Mouse (Mus musculus) MEL (cell line): ENCODE data around the gene Dusp8.

Source experiments
- CHD2 ChIP-seq: IDR thresholded peaks from 2 replicates; pipeline ENCODE4 v1.6.1; 2011; ENCODE audit warnings: low read length, improper control_type of control experiment
- CTCF ChIP-seq, 3 experiments: IDR thresholded peaks in 2 of 3; conservative IDR thresholded peaks in 1 of 3; 2 replicates each; pipeline ENCODE4 v1.5.1; 2011 to 2012; ENCODE audit warnings: low read length in 3 of 3, low read depth in 2 of 3, mild to moderate bottlenecking in 2 of 3, improper control_type of control experiment in 1 of 3, inconsistent platforms in 1 of 3, mixed read lengths in 1 of 3, moderate library complexity in 1 of 3; ENCODE audit not compliant: control insufficient read depth in 1 of 3, insufficient read depth in 1 of 3, poor library complexity in 1 of 3, severe bottlenecking in 1 of 3
- E2F4 ChIP-seq: IDR thresholded peaks from 2 replicates; pipeline ENCODE4 v1.6.1; 2011; ENCODE audit warnings: low read depth, low read length, improper control_type of control experiment, borderline replicate concordance
- EP300 ChIP-seq, 2 experiments: IDR thresholded peaks; 2 replicates each; pipeline ENCODE4 v1.6.1; 2011; ENCODE audit warnings: improper control_type of control experiment in 2 of 2, low read length in 2 of 2, low read depth in 1 of 2, mild to moderate bottlenecking in 1 of 2
- GATA1 ChIP-seq: IDR thresholded peaks from 2 replicates; pipeline ENCODE4 v1.6.1; 2011; ENCODE audit warnings: low read depth, low read length, improper control_type of control experiment
- MAFK ChIP-seq: IDR thresholded peaks from 2 replicates; pipeline ENCODE4 v1.6.1; 2011; ENCODE audit warnings: low read depth, mild to moderate bottlenecking, low read length, improper control_type of control experiment, borderline replicate concordance
- MEF2A ChIP-seq: IDR thresholded peaks from 2 replicates; pipeline ENCODE4 v1.6.1; 2014; ENCODE audit warnings: low read depth, mild to moderate bottlenecking, inconsistent platforms, low read length, improper control_type of control experiment; ENCODE audit not compliant: poor library complexity, insufficient replicate concordance, severe bottlenecking; ENCODE audit errors: extremely low read depth

DNA sequence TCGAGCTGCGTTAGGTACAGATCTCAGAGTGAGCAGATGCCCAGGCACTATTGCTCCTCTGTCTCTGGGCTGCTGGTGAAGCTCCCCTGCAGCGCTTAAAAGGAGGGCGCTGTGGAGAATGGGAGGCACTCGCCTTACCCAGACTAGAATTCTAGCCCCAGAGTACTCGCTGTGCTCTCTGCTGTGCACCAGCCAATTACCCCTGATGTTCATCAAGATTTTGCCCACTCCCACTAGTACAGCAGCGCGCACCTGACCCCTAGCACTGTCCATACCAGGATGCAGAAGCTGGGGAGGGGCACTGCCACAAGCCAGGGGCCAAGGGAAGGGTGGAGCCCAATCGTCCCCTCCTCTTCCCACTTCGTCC is 24.4 kb downstream of the Dusp8 start:
- TF ChIP-seq E2F4 (no peak), MEF2A (no peak), MAFK (no peak), GATA1 (no peak), EP300 (IDR thresholded peaks at IDR 0.05; ENCODE audit: low read depth in 1 of 2, low read length in 2 of 2) (no peak), CTCF (IDR thresholded peaks at IDR 0.05 in 2 of 3, conservative IDR thresholded peaks at IDR 0.05 in 1 of 3; ENCODE audit: control insufficient read depth in 1 of 3, insufficient read depth in 1 of 3, low read depth in 2 of 3, low read length in 3 of 3, poor library complexity in 1 of 3, severe bottlenecking in 1 of 3) (no peak), CHD2 (no peak)
